Mouse (Mus musculus): Measurements from ENCODE around the gene Vmn2r90.
"Not testable (repeated sequence)": the region's sequence is repeated elsewhere in the genome, so short reads cannot be mapped to it uniquely, and the experiment has no call there.

DNA sequence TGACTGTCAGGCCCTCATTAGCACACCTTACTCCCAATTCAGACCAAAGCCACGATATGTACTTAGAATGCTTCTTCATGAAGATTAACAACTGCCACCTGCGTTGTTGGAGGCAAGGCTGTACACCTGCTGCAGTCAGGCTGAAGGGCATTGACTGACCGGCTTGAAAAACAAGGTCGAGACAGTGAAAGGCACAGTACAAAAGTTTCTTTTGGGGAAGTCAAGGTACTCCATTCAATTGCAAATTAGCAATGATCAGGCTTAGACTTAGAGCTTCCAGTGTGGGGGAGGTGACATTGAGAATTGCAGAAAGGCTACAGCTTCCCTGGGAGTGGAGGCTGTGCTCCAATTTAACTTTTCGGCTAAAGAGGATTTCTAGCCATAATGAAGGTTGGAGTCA is 36.4 kb downstream of the Vmn2r90 start:
- not testable (repeated sequence) for TF ChIP-seq ZNF384 (IDR thresholded peaks at IDR 0.05; ENCODE audit: low read depth, low read length); UBTF (IDR thresholded peaks at IDR 0.05; ENCODE audit: borderline replicate concordance, insufficient read depth, low read depth, low read length); EP300 (IDR thresholded peaks at IDR 0.05; ENCODE audit: low read depth in 1 of 2, low read length in 2 of 2); CTCF (IDR thresholded peaks at IDR 0.05 in 2 of 3, conservative IDR thresholded peaks at IDR 0.05 in 1 of 3; ENCODE audit: control insufficient read depth in 1 of 3, insufficient read depth in 1 of 3, low read depth in 2 of 3, low read length in 3 of 3, poor library complexity in 1 of 3, severe bottlenecking in 1 of 3); MYB (IDR thresholded peaks at IDR 0.05; ENCODE audit: low read depth, low read length); TAL1 (IDR thresholded peaks at IDR 0.05; ENCODE audit: low read length); ETS1 (IDR thresholded peaks at IDR 0.05; ENCODE audit: low read depth, low read length); POLR2A (IDR thresholded peaks at IDR 0.05; ENCODE audit: control insufficient read depth in 1 of 2, insufficient read depth in 1 of 2, low read depth in 1 of 2, low read length in 2 of 2, poor library complexity in 1 of 2); RAD21 (IDR thresholded peaks at IDR 0.05; ENCODE audit: low read depth, low read length); ZC3H11A (IDR thresholded peaks at IDR 0.05; ENCODE audit: low read depth, low read length); SIN3A (IDR thresholded peaks at IDR 0.05; ENCODE audit: low read length)
